Mouse (Mus musculus) natural killer cell, adult 2 months (primary cell): Measurements from ENCODE around the gene Ndufaf4.
"Not testable (repeated sequence)": the region's sequence is repeated elsewhere in the genome, so short reads cannot be mapped to it uniquely, and the experiment has no call there.

ENCODE experiments used
- DNase-seq, 2 experiments: peaks; one replicate each; pipeline ENCODE4 v3.0.0; 2022; ENCODE audit warnings: low spot score in 2 of 2

Ndufaf4 gene

DNA sequence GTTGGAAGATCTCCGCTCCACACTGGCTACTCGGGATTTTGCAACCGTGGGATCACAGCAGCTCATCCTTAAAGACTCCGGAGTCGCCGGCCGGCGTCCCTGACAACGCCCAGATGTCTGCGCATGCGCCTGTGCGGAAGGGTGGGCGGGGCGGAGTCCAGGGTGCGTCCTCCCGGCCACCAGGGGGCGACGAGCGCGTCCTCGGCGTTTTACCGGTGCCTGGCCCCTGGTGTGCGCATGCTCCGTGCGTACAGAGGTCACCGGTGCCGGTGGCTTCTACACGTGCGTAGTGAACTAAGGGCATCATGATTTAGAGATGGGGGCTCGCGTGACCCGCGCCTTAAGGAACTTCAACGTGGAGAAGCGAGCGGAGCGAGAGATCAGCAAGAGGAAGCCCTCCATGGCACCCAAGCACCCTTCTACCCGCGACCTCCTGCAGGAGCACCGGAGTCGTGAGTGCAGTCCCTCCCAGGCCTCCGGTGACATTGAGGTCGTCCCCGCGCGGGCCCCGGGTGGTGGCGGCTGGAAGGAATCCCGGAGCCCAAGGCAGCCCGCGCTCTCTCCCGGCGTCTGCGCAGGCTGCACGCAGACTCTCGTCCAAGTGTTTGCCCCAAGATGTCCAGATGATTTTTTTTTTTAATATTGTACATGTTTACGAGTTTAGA is at the start of gene Ndufaf4:
Gene Ndufaf4 (plus strand): TSS at position 233 of the 665 bp plus-strand sequence.
- peak; percentile 93 to 96 for DNase-seq

DNA sequence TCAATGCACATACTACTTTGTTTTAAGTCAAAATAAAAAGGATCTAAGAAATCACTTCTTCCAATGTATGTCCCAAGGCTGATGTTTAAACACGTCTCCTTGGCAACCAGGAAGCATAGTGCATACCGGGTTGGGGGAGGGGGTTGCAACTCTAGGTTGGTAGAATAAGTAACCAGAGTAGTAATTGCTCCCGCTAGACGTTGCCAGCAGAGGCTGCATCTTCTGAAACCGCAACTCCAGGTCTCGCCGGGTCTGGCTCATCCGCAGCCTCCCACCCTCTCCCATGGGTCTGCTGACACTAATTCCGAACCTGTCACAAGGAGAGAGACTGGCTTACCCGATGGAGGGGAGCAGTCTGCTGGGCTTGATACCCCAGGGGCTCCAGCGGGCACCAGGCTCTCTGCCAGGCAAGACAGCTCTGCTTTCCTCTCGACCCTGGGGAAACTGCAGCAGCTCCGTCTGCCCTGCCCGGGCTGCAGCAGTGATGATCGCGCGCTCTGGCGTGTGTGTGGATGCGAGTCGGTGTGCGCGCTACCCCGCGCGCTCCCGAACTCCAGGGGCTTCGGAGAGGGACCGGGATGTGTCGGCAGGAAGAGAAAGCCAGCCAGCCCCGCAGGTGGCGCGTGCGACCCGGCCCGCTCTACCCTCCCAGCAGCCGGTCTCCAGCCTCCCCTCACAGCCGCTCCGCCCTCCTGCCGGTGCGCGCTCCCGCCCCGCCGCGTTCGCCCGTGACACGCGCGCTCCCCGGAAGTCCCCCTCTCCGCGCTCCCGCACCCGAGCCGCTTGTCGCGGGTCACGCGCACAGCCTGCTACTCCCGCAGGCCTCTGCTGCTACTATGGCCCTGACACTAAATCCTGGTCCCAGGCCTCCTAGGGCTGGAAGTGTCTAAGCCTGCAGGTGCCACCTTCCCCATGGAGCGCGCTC is 47.2 kb upstream of the Ndufaf4 start, which contains the start of gene Klhl32:
Gene Klhl32 (minus strand): TSS at position 724 of the 925 bp plus-strand sequence.
- DNase-seq: peak in 1 of 2 experiments; percentile 9

GRCm38 (mm10) chr4:24865691-24866090 is 32.2 kb upstream of the Ndufaf4 start:
- no peak for DNase-seq

DNA sequence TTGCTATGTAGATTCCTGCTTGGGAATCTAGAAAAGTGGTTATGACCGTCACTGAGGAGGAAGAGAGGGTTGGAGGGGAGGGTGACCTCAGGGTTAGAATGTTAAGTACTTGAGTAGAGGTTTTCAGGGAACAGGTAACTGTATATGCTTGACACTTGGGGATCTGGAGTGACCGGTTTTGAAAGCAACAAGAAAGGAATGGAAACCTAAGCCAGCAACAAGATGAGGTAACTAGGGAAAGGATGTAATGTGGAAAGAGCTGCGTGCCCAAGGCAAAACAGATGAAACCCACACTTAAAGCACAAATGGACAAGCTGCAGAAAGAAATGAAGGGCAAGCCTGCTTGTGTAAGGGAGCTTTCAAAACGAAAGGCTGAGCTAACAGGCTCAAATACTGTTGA is 28.7 kb upstream of the Ndufaf4 start:
- no peak for DNase-seq

GRCm38 (mm10) chr4:24889386-24889785 is 8.5 kb upstream of the Ndufaf4 start:
- DNase-seq: not testable (repeated sequence)

DNA sequence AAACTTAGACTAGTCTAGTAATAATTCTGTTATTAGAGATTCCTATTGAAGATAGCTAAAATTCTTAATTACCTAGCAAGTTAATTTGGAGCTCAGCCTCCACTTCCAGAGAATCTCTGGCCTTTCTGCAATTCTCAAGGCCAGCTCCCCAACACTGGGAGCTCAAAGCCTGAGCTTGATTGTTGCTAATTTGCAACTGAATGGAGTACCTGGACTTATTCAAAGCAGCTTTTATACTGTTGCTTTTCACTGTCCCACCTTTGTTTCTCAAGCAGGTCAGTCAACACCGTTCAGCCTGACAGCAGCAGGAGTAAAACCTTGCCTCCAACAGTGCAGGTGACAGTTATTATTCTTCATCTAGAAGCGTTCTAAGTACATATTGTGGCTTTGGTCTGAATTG is 5.6 kb upstream of the Ndufaf4 start:
- not testable (repeated sequence) for DNase-seq

- DNase-seq: no peak
Observed at GRCm38 (mm10) chr4:24894625-24895024, 3.3 kb upstream of the Ndufaf4 start.

DNA sequence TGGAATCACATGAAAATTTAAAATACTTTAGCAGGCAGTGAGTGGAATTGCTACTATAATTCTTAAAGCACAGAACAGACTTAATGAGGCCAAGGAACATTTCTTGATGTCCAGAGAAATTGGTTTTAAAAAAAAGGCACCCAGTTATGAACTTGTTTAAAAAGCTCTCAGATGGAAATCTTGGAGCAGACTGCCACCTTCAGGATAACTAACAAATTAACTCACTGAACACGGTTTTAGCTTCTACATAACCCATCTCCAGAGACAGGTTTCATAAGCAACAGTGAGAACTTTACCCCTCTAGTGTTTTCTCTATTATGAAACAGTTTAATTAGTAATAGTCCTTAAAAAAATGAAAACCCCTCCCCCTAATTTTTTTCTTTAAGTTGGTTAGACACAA is 1.1 kb upstream of the Ndufaf4 start:
- peak in 1 of 2 experiments; percentile 9 for DNase-seq

GRCm38 (mm10) chr4:24897351-24897750 is 532 bp upstream of the Ndufaf4 start:
- no peak for DNase-seq

DNA sequence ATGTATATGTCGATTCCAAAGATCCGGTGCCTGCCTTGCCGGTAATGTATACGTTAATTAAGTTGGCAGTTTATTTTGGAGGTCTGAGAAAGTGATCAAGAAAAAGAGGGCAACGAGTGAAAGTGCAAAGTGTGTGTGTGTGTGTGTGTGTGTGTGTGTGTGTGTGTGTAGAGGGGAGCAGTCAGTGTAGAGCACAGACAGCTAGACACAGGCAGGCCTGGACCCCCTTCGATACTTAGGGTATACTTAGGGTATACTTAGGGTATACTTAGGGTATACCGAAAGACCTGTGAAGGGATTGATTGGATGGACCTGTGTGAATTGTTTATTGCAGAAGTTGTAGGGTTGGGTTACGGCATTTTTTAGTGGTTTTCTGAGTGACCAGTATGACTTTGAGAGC is 753 bp downstream of the Ndufaf4 start:
- no peak for DNase-seq

GRCm38 (mm10) chr4:24899146-24899545 is 1.3 kb downstream of the Ndufaf4 start:
- no peak for DNase-seq

GRCm38 (mm10) chr4:24907745-24908144 is 9.9 kb downstream of the Ndufaf4 start:
- DNase-seq: no peak

GRCm38 (mm10) chr4:24915631-24916030 is 17.7 kb downstream of the Ndufaf4 start:
- DNase-seq: no peak

DNA sequence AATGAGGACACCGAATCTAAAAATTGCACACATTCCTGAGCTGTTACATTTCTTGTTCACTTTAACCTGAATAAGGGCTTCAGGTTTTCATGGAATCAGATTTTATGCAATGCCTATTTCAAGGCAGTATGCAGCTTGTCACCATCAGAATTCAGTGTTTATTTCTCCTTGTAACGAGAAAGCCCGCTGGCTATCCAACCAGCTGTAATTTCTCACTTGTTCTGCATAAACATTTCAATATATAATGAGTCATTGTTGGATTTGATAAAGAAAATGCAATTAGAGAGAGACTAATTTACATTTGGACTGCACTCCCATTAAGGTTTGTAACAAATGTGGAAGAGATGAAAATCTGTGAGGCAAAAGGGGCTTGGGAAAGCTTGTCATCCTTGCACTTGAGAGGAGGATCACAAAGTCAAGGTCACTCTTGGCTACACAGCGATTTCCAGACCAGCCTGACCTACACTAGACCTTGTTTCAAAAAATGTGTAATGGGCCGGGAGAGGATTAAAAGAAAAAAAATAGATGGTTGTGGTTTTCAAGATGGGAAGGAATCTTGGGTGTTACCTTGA is 22.2 kb downstream of the Ndufaf4 start:
- DNase-seq: no peak

DNA sequence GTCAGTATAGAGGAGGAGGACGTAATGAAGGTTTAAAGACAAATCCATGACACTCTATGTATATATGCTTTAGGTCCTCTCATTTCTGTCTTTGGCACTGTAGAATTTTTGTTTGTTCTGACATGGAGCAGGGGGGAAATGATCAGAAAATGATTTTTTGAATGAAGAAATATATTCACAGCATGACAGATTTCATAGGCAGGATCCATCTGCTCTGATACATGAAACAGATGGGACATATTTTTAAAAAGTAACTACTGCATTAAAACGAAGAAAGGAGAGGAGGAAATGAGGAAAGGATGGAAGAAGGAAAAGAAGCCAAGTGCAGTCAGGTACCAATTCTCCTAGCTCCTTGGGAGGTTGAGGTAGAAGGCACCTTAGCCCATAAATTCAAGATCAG is 26.8 kb downstream of the Ndufaf4 start:
- no peak for DNase-seq

DNA sequence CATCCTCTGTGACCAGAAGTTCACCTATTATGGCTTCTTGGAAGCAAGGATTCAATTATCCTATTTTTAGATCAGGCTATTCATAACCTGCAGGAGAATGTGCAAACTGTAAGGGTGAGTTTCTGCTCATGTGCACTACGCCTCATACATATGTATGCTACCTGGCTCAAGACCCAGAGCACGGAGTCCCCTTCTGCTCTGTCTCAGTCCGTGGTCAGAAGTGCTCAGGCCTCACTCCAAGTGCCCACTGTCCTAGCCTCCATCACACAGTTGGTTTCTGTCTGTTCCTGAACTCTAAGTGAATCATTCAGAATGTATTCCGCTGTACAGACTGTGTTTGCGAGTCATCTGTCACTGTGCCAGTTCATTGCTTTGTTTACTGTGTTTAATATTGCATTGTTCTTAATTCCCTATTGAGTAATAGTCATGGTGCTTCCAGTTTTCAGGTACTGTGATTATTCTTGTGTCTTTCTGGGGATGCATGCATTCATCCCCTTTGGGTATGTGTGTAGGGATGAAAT is 30.4 kb downstream of the Ndufaf4 start:
- DNase-seq: no peak

DNA sequence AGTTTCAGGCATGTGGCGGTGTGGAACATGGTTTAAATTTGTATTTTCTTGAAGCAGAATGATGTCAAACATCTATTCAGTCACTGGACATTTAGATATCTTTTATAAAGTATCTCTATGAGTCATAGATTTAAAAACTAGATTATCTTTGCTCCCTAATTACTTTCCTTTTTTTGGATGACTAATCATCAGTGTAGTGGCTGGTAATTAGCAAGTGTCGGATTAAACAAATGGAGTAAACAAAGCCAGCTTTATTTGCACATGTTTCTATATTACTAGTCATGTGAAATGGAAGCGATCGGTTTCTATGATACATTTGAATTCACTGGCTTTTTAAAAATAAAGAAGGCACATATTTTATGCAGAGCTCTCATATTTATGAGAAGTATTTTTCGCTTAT is 31.0 kb downstream of the Ndufaf4 start:
- DNase-seq: no peak

DNA sequence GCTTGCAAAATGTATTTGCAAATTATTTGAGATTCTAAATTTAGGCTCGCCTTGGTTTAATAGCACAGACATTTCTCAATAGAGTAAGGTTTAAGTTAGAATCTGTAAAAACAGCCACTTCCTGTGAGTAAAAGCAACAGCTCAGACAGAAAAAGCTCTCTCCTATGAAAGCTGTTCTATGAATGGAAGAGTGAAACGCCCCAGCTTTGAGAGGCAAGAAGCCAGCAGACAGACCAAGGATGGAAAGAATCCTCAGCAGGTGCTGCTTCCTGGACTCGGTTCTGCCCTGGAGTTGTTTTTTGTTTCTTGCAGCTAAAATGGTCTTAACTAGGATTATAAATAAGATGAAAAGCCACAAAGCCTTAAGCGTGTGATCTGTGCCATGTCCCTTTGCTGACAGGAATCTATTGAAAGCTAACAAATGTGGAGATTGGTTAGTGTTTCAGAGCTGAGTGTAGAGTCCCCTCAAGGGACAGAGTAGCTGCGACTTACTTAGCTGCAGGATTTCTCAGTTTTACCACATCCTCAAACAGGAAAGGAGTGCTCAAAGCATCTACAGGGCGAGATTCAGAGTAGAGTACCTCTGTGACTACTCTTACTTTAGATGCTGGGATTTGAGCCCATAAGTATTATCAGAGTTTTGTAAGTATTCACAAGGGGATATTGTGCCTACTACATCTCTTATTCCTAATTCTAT is 45.0 kb downstream of the Ndufaf4 start:
- DNase-seq: no peak
